Mouse (Mus musculus): ENCODE measurements around the gene Mthfd1l. TPM values are rescaled to one million over a fixed set of nuclear protein-coding genes. Genes with fewer than 3 reads are reported as not detected.

Gene Mthfd1l
- polyA plus RNA-seq, 1 experiment from 2014 or later, result 14.2 TPM

GRCm38 (mm10) chr10:4141689-4142088 lies 168.8 kb downstream of the Mthfd1l start:
- Histone ChIP-seq H3K27me3 (ENCODE audit: control insufficient read depth, insufficient read depth, low read depth, low read length) (no peaks in the 10 kb centered on the region), H3K4me2 (ENCODE audit: low read depth, low read length) (no peak overlapping the region), H3K9me3 (ENCODE audit: control insufficient read depth, low read length) (no peaks in the 10 kb centered on the region), H3K9ac (ENCODE audit: low read length) (no peak overlapping the region), H3K4me1 (replicated peaks; ENCODE audit: control insufficient read depth, insufficient read depth, low read length) (peaks cover 9% of the 10 kb centered on the region), H3K27ac (ENCODE audit: low read length) (no peak overlapping the region), H3K4me3 (ENCODE audit: low read length) (no peak overlapping the region), H3K36me3 (ENCODE audit: control insufficient read depth, insufficient read depth, low read length) (no peaks in the 10 kb centered on the region)
- 67% methylated on average over 7 of the region's 7 CpGs for WGBS
- ATAC-seq (ENCODE audit: low read depth), result no peak

- Histone ChIP-seq H3K27me3 (ENCODE audit: control insufficient read depth, insufficient read depth, low read depth, low read length) (no peaks in the 10 kb centered on the region), H3K36me3 (ENCODE audit: control insufficient read depth, insufficient read depth, low read length) (no peaks in the 10 kb centered on the region), H3K27ac (ENCODE audit: low read length) (no peak overlapping the region), H3K4me2 (ENCODE audit: low read depth, low read length) (no peak overlapping the region), H3K9ac (ENCODE audit: low read length) (no peak overlapping the region), H3K9me3 (ENCODE audit: control insufficient read depth, low read length) (no peaks in the 10 kb centered on the region), H3K4me1 (replicated peaks; ENCODE audit: control insufficient read depth, insufficient read depth, low read length) (peaks cover 9% of the 10 kb centered on the region), H3K4me3 (ENCODE audit: low read length) (no peak overlapping the region)
- no peak for ATAC-seq (ENCODE audit: low read depth)
- WGBS, result 86% methylated on average over 10 of the region's 10 CpGs
Observed at GRCm38 (mm10) chr10:4142816-4143215, 169.9 kb downstream of the Mthfd1l start.

GRCm38 (mm10) chr10:4143381-4143780 lies 170.5 kb downstream of the Mthfd1l start:
- H3K4me1 ChIP-seq (replicated peaks; ENCODE audit: control insufficient read depth, insufficient read depth, low read length), result peaks cover 9% of the 10 kb centered on the region
- H3K9ac ChIP-seq (ENCODE audit: low read length), result no peak overlapping the region
- no peaks in the 10 kb centered on the region for H3K27me3 ChIP-seq (ENCODE audit: control insufficient read depth, insufficient read depth, low read depth, low read length)
- ATAC-seq (ENCODE audit: low read depth), result no peak
- no peaks in the 10 kb centered on the region for H3K36me3 ChIP-seq (ENCODE audit: control insufficient read depth, insufficient read depth, low read length)
- 93% methylated on average over 1 of the region's 1 CpGs for WGBS
- H3K27ac ChIP-seq (ENCODE audit: low read length), result no peak overlapping the region
- H3K9me3 ChIP-seq (ENCODE audit: control insufficient read depth, low read length), result no peaks in the 10 kb centered on the region
- H3K4me2 ChIP-seq (ENCODE audit: low read depth, low read length), result no peak overlapping the region
- H3K4me3 ChIP-seq (ENCODE audit: low read length), result no peak overlapping the region

- H3K4me2 ChIP-seq (ENCODE audit: low read depth, low read length), result no peak overlapping the region
- no peaks in the 10 kb centered on the region for H3K9me3 ChIP-seq (ENCODE audit: control insufficient read depth, low read length)
- no peaks in the 10 kb centered on the region for H3K27me3 ChIP-seq (ENCODE audit: control insufficient read depth, insufficient read depth, low read depth, low read length)
- 47% methylated on average over 16 of the region's 16 CpGs for WGBS
- H3K9ac ChIP-seq (ENCODE audit: low read length), result no peak overlapping the region
- no peaks in the 10 kb centered on the region for H3K36me3 ChIP-seq (ENCODE audit: control insufficient read depth, insufficient read depth, low read length)
- no peak overlapping the region for H3K4me3 ChIP-seq (ENCODE audit: low read length)
- H3K4me1 ChIP-seq (replicated peaks; ENCODE audit: control insufficient read depth, insufficient read depth, low read length), result peaks cover 9% of the 10 kb centered on the region
- ATAC-seq (ENCODE audit: low read depth), result peak; percentile 88
- peak overlapping the region; percentile 64 for H3K27ac ChIP-seq (ENCODE audit: low read length)
Observed at GRCm38 (mm10) chr10:4145080-4145807, 172.3 kb downstream of the Mthfd1l start.

GRCm38 (mm10) chr10:4146947-4147346 lies 174.0 kb downstream of the Mthfd1l start:
- 83% methylated on average over 4 of the region's 4 CpGs for WGBS

GRCm38 (mm10) chr10:4151159-4151558 lies 178.2 kb downstream of the Mthfd1l start:
- Histone ChIP-seq H3K27me3 (ENCODE audit: control insufficient read depth, insufficient read depth, low read depth, low read length) (no peaks in the 10 kb centered on the region), H3K9me3 (ENCODE audit: control insufficient read depth, low read length) (no peaks in the 10 kb centered on the region), H3K4me1 (replicated peaks; ENCODE audit: control insufficient read depth, insufficient read depth, low read length) (0 out of 2 replicates have a peak, but pooled peaks cover 2% of the 10 kb centered on the region), H3K36me3 (ENCODE audit: control insufficient read depth, insufficient read depth, low read length) (no peaks in the 10 kb centered on the region), H3K4me2 (ENCODE audit: low read depth, low read length) (no peak overlapping the region), H3K27ac (ENCODE audit: low read length) (no peak overlapping the region), H3K9ac (ENCODE audit: low read length) (no peak overlapping the region), H3K4me3 (ENCODE audit: low read length) (no peak overlapping the region)
- 89% methylated on average over 4 of the region's 4 CpGs for WGBS
- no peak for ATAC-seq (ENCODE audit: low read depth)

More at GRCm38 (mm10) chr10:4146947-4147346, 174.0 kb downstream of the Mthfd1l start:
- H3K9ac ChIP-seq (ENCODE audit: low read length), result no peak overlapping the region
- H3K9me3 ChIP-seq (ENCODE audit: control insufficient read depth, low read length), result no peaks in the 10 kb centered on the region
- no peak overlapping the region for H3K4me3 ChIP-seq (ENCODE audit: low read length)
- H3K4me2 ChIP-seq (ENCODE audit: low read depth, low read length), result no peak overlapping the region
- H3K36me3 ChIP-seq (ENCODE audit: control insufficient read depth, insufficient read depth, low read length), result no peaks in the 10 kb centered on the region
- no peaks in the 10 kb centered on the region for H3K27me3 ChIP-seq (ENCODE audit: control insufficient read depth, insufficient read depth, low read depth, low read length)
- ATAC-seq (ENCODE audit: low read depth), result no peak
- H3K27ac ChIP-seq (ENCODE audit: low read length), result no peak overlapping the region
- H3K4me1 ChIP-seq (replicated peaks; ENCODE audit: control insufficient read depth, insufficient read depth, low read length), result peaks cover 9% of the 10 kb centered on the region

- Histone ChIP-seq H3K9ac (ENCODE audit: low read length) (no peak overlapping the region), H3K9me3 (ENCODE audit: control insufficient read depth, low read length) (no peaks in the 10 kb centered on the region), H3K36me3 (ENCODE audit: control insufficient read depth, insufficient read depth, low read length) (no peaks in the 10 kb centered on the region), H3K4me2 (ENCODE audit: low read depth, low read length) (no peak overlapping the region), H3K27ac (ENCODE audit: low read length) (no peak overlapping the region), H3K4me3 (ENCODE audit: low read length) (no peak overlapping the region), H3K27me3 (ENCODE audit: control insufficient read depth, insufficient read depth, low read depth, low read length) (no peaks in the 10 kb centered on the region), H3K4me1 (replicated peaks; ENCODE audit: control insufficient read depth, insufficient read depth, low read length) (0 out of 2 replicates have a peak, but pooled peaks cover 2% of the 10 kb centered on the region)
- WGBS, result 78% methylated on average over 12 of the region's 12 CpGs
- no peak for ATAC-seq (ENCODE audit: low read depth)
Observed at GRCm38 (mm10) chr10:4151862-4152776, 179.2 kb downstream of the Mthfd1l start.

- no peak overlapping the region for H3K4me3 ChIP-seq (ENCODE audit: low read length)
- no peak overlapping the region for H3K27ac ChIP-seq (ENCODE audit: low read length)
- H3K36me3 ChIP-seq (ENCODE audit: control insufficient read depth, insufficient read depth, low read length), result no peaks in the 10 kb centered on the region
- H3K27me3 ChIP-seq (ENCODE audit: control insufficient read depth, insufficient read depth, low read depth, low read length), result no peaks in the 10 kb centered on the region
- no peak for ATAC-seq (ENCODE audit: low read depth)
- 84% methylated on average over 4 of the region's 4 CpGs for WGBS
- no peak overlapping the region for H3K4me2 ChIP-seq (ENCODE audit: low read depth, low read length)
- H3K9me3 ChIP-seq (ENCODE audit: control insufficient read depth, low read length), result no peaks in the 10 kb centered on the region
- H3K9ac ChIP-seq (ENCODE audit: low read length), result no peak overlapping the region
- H3K4me1 ChIP-seq (replicated peaks; ENCODE audit: control insufficient read depth, insufficient read depth, low read length), result 0 out of 2 replicates have a peak, but pooled peaks cover 2% of the 10 kb centered on the region
Observed at GRCm38 (mm10) chr10:4153031-4153430, 180.1 kb downstream of the Mthfd1l start.

- no peaks in the 10 kb centered on the region for H3K36me3 ChIP-seq (ENCODE audit: control insufficient read depth, insufficient read depth, low read length)
- 55% methylated on average over 6 of the region's 6 CpGs for WGBS
- no peak overlapping the region for H3K4me2 ChIP-seq (ENCODE audit: low read depth, low read length)
- no peaks in the 10 kb centered on the region for H3K27me3 ChIP-seq (ENCODE audit: control insufficient read depth, insufficient read depth, low read depth, low read length)
- no peak overlapping the region for H3K27ac ChIP-seq (ENCODE audit: low read length)
- no peak overlapping the region for H3K4me3 ChIP-seq (ENCODE audit: low read length)
- peaks cover 9% of the 10 kb centered on the region for H3K4me1 ChIP-seq (replicated peaks; ENCODE audit: control insufficient read depth, insufficient read depth, low read length)
- no peaks in the 10 kb centered on the region for H3K9me3 ChIP-seq (ENCODE audit: control insufficient read depth, low read length)
- ATAC-seq (ENCODE audit: low read depth), result no peak
- H3K9ac ChIP-seq (ENCODE audit: low read length), result no peak overlapping the region
Observed at GRCm38 (mm10) chr10:4154035-4154434, 181.1 kb downstream of the Mthfd1l start.

Measured in lung, embryonic 16.5 days (tissue).